Mouse (Mus musculus) v-Abl transformed pro-B cells (cell line): ENCODE measurements at regions not wholly inside any gene's neighbourhood (a gene's known extent, or its start where the extent isn't known, plus 50 kb on each side); places are given as distances from the start of the nearest gene placed in this dataset.

Experiments used
- in situ Hi-C, 2 experiments: fragments of 400-800 bp; cut with MboI; formaldehyde crosslinking; loops; one replicate each; pipeline ENCODE4 v1.15.1; 2025; ENCODE audit not compliant: unreplicated experiment in 2 of 2

- in situ Hi-C loops = no loop called here
Measured at GRCm38 (mm10) chr2:72868173-72868572, 112.1 kb downstream of the Sp3 start.

DNA sequence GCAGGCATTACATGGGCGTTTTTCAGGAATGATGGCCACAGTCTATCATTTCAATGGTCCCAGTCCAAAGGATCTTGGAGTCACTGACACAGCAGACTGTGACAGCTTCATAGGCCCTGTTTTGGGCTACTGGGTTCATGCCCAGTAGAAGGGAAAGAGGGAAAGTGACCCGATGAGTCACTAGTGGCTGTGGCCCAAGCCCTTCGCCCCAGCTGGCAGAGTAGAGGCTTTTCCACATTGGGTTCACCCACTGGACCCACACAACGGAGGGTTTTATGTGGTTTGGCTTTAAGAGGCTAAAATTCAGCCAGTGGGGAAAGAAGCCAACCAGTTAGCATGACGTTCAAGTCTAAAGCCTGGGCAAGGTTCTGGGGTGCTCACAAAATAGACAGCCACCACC lies 108.4 kb downstream of the Sp3 start:
- in situ Hi-C loops = no loop called here

DNA sequence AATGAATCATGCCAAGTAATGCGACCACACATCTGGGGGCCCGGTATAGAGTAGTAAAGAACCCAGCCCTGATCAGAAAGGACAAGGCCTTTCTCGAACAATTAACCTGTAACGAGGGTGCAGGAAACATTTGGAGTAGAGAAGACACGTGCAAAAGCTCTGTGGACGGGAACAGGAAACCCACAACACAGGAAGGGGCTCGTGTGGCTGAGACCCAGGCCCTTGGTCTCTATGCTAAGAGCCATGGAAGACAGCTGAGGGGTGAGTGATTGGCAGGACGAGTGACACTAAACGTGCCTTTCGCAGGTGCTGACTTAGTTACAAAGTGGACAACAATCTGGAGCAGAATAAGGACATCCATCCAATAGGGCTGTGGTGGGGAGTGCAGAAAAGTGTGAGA lies 106.3 kb downstream of the Sp3 start:
- in situ Hi-C loops = no loop called here

DNA sequence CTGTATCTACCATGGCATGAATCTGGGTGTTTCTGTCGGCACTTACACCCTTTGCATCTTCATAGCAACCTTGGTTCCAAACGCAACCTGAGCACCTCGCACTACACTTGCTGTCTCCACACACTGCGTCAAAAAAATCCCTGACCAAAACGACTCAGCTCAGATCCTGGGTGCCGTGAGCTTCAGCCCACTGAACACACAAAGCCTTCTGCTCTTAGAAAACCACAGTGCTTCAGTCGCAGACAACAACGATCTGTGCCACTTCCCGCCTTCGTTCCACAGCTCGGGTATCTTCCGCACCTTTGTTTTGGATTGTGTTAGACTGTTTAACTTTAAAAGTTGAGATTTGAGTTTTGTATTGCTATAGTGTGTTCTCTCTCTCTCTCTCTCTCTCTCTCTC lies 105.7 kb downstream of the Sp3 start:
- in situ Hi-C loops = no loop called here

- in situ Hi-C loops = no loop called here
Measured at GRCm38 (mm10) chr2:72875677-72876076, 104.6 kb downstream of the Sp3 start.

- in situ Hi-C loops = no loop called here
Measured at GRCm38 (mm10) chr2:72880016-72880415, 100.2 kb downstream of the Sp3 start.

GRCm38 (mm10) chr2:72881554-72881953 lies 98.7 kb downstream of the Sp3 start:
- in situ Hi-C loops = no loop called here

DNA sequence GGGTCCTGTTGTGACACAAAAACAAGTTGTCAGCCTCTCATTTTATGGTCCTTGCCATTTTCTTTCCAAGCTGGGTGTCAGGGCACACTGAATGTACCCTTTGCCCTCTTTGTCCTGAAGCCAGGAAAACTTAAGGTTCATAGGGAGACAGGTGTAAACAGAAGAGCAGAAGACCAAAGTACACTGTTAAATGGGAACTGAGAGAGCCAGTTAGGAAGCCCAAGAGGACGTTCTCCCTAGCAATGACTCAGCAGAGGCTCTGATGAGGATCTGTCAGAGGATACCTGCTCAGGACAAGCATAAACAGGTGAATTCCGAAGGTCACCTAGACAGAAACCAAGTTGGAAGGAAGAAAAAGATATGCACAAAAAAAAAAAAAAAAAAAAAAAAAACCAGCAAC lies 94.0 kb downstream of the Sp3 start:
- in situ Hi-C loops = no loop called here
